Mouse (Mus musculus) olfactory bulb, adult 2 months (tissue): Measurements from ENCODE around the gene Tcf7l2. TPM values are rescaled to one million over a fixed set of nuclear protein-coding genes. Genes with fewer than 3 reads are reported as not detected.

Source experiments
- H3K27ac ChIP-seq: fragments of 200-500 bp; 2 replicates; pipeline ENCODE4 v1.5.1; 2012; ENCODE audit warnings: low read depth, low read length; ENCODE audit not compliant: insufficient read depth
- H3K4me1 ChIP-seq: fragments of 200-500 bp; 2 replicates; pipeline ENCODE4 v1.6.1; 2012; ENCODE audit warnings: low read length; ENCODE audit not compliant: control insufficient read depth, insufficient read depth
- H3K4me3 ChIP-seq: fragments of 200-500 bp; 2 replicates; pipeline ENCODE4 v1.5.1; 2012; ENCODE audit warnings: mild to moderate bottlenecking, low read depth, low read length, moderate library complexity; ENCODE audit not compliant: insufficient read depth
- CTCF ChIP-seq: fragments of 200-500 bp; IDR thresholded peaks from 2 replicates; pipeline ENCODE4 v1.5.1; 2012; ENCODE audit warnings: low read depth, mild to moderate bottlenecking, low read length, moderate library complexity; ENCODE audit not compliant: insufficient read depth
- POLR2A ChIP-seq: fragments of 200-500 bp; IDR thresholded peaks from 2 replicates; pipeline ENCODE4 v1.6.1; 2012; ENCODE audit warnings: mild to moderate bottlenecking, low read depth, low read length, moderate library complexity; ENCODE audit not compliant: insufficient read depth
- WGBS: fragments of 180-500 bp; shearing (Covaris S2); methylation state at CpG from one replicate; pipeline ENCODE4 v1.1.7; 2018; 5-methylcytosine and 5-hydroxymethylcytosine counted together
- polyA plus RNA-seq: library from polyadenylated mRNA; stranded (reverse); fragments of >200 nt; gene quantifications from 2 replicates; pipeline ENCODE4 v1.2.4, GENCODE M21; 2012; ENCODE audit warnings: low replicate concordance; ENCODE audit not compliant: missing spikeins, insufficient read depth, insufficient read length

The Tcf7l2 gene
- polyA plus RNA-seq, 1 experiment: not detected

GRCm38 (mm10) chr19:55837924-55838323 lies 96.3 kb downstream of the Tcf7l2 start:
- Histone ChIP-seq H3K4me3 (no peak overlapping the region), H3K4me1 (peaks cover 4% of the 10 kb centered on the region; the same call in 1 of the 2 replicates), H3K27ac (no peak overlapping the region)
- TF ChIP-seq POLR2A (no peak), CTCF (no peak)
- 40% methylated on average over 9 of the region's 9 CpGs for WGBS

GRCm38 (mm10) chr19:55838389-55839035 lies 96.9 kb downstream of the Tcf7l2 start:
- Histone ChIP-seq H3K4me3 (no peak overlapping the region), H3K4me1 (peaks cover 4% of the 10 kb centered on the region; the same call in 1 of the 2 replicates), H3K27ac (no peak overlapping the region)
- 40% methylated on average over 5 of the region's 5 CpGs for WGBS
- TF ChIP-seq CTCF: no peak
- no peak for TF ChIP-seq POLR2A

GRCm38 (mm10) chr19:55839036-55839555 lies 97.5 kb downstream of the Tcf7l2 start:
- WGBS: 22% methylated on average over 10 of the region's 10 CpGs
- H3K4me1 ChIP-seq: peaks cover 4% of the 10 kb centered on the region; the same call in 1 of the 2 replicates
- TF ChIP-seq POLR2A (no peak), CTCF (no peak)
- H3K27ac ChIP-seq: no peak overlapping the region
- no peak overlapping the region for H3K4me3 ChIP-seq

GRCm38 (mm10) chr19:55840499-55841121 lies 99.0 kb downstream of the Tcf7l2 start:
- TF ChIP-seq POLR2A: no peak
- no peak for TF ChIP-seq CTCF
- Histone ChIP-seq H3K4me3 (no peak overlapping the region), H3K4me1 (peaks cover 4% of the 10 kb centered on the region; the same call in 1 of the 2 replicates), H3K27ac (no peak overlapping the region)
- 86% methylated on average over 10 of the region's 10 CpGs for WGBS

GRCm38 (mm10) chr19:55842046-55842445 lies 100.4 kb downstream of the Tcf7l2 start:
- H3K4me3 ChIP-seq: no peak overlapping the region
- WGBS: 80% methylated on average over 7 of the region's 7 CpGs
- no peak for TF ChIP-seq CTCF
- TF ChIP-seq POLR2A: no peak
- H3K27ac ChIP-seq: no peak overlapping the region
- peaks cover 4% of the 10 kb centered on the region; the same call in 1 of the 2 replicates for H3K4me1 ChIP-seq

- Histone ChIP-seq H3K27ac (no peak overlapping the region), H3K4me3 (no peak overlapping the region), H3K4me1 (0 out of 2 replicates have a peak, but pooled peaks cover 2% of the 10 kb centered on the region)
- 82% methylated on average over 11 of the region's 11 CpGs for WGBS
- TF ChIP-seq POLR2A: no peak
- TF ChIP-seq CTCF: no peak
Measured at GRCm38 (mm10) chr19:55843111-55843887, 101.7 kb downstream of the Tcf7l2 start.

- TF ChIP-seq POLR2A (no peak), CTCF (no peak)
- no peak overlapping the region for H3K27ac ChIP-seq
- 79% methylated on average over 2 of the region's 2 CpGs for WGBS
- no peak overlapping the region for H3K4me3 ChIP-seq
- peaks cover 3% of the 10 kb centered on the region; the same call in 1 of the 2 replicates for H3K4me1 ChIP-seq
Measured at GRCm38 (mm10) chr19:55845702-55846101, 104.1 kb downstream of the Tcf7l2 start.

GRCm38 (mm10) chr19:55846256-55846655 lies 104.6 kb downstream of the Tcf7l2 start:
- TF ChIP-seq POLR2A (no peak), CTCF (no peak)
- WGBS: 89% methylated on average over 6 of the region's 6 CpGs
- Histone ChIP-seq H3K27ac (no peak overlapping the region), H3K4me1 (peaks cover 3% of the 10 kb centered on the region; the same call in 1 of the 2 replicates), H3K4me3 (no peak overlapping the region)

GRCm38 (mm10) chr19:55847043-55847442 lies 105.4 kb downstream of the Tcf7l2 start:
- Histone ChIP-seq H3K4me3 (no peak overlapping the region), H3K27ac (no peak overlapping the region), H3K4me1 (peaks cover 10% of the 10 kb centered on the region)
- WGBS: 78% methylated on average over 4 of the region's 4 CpGs
- no peak for TF ChIP-seq POLR2A
- no peak for TF ChIP-seq CTCF
